Mouse (Mus musculus) lung, postnatal 36 days (tissue): ENCODE measurements around the gene Rapgef1.

Source experiments
- DNase-seq: peaks from one replicate; pipeline ENCODE4 v3.0.0; 2022; ENCODE audit warnings: mixed read lengths

Gene Rapgef1

DNA sequence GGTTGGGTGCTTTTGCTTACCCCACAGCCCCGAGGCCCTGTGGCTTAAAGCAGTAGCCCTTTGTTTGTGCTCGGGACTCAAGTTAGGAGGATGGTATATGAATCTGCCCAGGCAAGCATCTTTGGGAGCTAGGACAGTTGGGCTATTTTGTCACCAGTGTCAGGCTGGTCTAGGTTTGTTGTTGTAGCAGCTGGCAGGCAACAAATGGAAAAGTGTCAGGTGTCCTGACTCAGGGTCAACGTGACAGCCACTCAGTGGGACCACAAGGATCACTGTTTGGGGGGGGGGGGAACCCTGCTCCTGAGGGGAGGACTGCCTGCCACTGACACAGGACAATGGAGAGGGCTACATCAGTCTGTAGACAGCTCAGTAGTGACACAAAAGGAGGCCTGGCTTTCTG lies 91.5 kb downstream of the Rapgef1 start:
- DNase-seq: no peak

DNA sequence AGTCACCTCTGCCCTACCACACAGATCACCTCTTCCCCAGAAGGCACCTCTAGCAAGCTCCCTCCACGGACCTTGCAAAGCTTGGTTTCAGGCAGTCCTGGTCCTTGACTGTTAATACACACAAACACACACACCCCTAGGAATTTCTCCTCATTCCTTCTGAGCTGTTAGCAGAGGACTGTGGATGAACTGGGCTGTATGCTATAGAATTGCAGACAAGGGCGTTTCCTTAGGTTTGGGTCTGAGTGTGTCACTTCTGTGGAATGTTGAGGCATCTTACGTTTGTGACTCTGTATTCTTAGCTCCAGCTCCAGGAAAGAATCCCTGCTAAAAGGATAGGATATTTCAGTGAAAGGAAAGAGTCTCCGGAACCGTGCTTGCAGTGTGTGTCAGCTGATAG lies 92.4 kb downstream of the Rapgef1 start:
- no peak for DNase-seq

DNA sequence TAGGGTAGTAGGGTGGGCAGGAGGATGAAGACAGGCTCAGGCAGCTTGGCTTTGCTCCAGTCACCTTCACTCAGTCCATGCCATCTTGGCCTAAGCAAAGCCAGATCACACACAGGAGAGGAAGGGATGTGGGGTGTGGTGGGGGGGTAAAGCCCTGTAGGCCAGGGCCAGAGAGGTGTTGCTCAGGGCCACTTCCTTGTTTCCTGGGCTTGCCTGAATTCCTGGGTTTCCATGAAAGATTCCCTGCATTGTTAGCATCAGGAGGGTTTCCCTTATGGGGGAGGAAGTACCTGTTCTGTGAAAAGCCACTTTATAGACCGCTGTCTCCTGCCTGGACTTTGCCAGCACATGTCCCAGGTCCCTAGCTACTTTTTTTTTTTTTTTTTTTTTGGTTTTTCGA lies 94.0 kb downstream of the Rapgef1 start:
- DNase-seq: no peak

DNA sequence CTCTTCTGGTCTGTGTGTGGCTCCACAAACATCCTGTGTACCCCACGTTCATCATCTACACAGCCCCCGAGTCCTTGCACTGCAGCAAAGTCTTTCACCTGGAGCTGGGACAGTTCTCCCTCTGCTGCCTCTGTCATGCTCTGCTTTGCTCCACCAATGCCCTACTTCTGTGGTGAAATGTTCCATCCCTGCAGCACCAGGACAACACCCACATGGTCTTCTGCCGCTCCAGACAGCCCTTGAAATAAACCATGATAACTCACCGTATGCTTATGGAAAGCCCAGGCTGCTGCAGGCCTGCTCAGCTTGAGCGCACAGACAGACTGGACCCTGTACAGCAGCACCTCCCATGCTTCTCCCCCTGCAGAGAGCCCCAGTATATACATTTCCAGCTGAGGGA lies 94.6 kb downstream of the Rapgef1 start:
- DNase-seq: no peak

DNA sequence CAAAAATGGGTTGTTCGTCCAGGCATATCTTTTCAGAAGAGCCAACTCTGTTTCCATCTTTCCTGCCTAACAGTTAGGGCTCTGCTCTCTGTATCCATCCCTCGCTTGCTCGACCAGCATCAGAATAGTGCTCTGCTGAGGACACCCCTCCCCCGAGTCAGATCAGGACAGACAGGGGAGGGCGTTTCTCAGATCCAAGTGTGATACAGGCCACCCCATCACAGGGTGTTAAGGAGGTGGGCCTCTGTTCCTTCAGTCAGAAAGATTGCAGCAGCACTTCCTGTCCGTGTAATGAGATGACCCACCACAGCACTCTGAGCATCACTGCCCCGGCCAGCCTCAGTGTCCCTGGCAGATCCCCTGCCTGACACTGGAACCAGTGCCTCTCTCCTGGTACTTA lies 96.6 kb downstream of the Rapgef1 start:
- DNase-seq: no peak

DNA sequence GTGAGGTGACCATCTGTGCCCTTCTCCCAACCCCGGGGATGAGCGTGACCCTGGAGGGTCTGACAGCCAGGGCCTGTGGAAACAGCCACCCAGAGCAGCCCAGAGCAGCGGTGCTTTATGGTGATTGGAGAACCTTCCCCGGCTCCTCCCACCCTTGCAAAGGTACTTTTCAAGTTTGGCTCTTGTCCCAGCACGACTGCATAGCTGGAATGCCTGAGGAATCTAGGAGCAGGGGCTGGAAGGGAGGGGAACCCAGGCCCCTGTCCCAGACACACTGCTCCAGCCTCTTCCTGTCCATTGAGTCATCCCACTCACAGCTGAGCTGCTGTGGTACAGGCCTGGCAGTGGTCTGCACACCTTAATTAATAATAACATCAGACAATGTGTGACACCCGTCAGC lies 97.2 kb downstream of the Rapgef1 start:
- DNase-seq: peak; percentile 88

DNA sequence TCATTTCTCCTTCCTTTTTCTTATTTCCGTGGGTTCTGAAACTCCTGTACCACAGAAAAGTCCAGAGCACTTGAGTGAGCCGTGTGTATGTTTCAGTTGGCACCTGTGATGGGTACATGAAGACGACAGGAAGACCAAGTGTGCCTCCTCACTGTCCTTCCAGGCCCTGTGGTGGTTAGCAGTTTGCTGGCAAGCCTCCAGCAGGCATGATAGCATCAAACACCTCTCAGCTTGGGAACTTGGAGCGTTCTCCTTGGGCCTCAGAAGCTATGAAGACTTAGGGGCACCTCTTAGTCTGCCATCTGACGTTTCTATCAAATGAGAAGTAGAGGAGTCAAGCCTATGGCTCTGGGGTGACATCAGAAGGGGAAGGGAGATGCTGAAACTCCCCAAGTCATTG lies 99.1 kb downstream of the Rapgef1 start:
- no peak for DNase-seq

DNA sequence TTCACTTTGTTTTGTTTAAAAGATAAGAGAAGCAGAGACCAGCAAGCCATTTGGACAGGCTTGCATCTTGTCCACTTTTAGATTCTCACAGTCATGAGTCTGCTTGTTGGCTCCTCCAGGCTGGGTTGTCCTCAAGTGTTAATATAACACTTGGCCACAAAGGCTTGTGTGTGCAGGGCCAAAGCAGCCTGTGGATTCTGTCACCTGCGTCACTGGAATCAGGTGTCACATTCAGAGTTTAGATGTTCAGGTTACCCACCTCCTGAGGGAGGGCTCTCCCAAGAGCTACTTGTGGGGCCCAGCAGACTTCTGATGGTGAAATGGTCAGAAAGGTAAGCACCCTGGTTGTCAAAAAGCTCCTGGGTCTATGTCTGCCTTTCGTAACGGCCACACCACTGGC lies 103.6 kb downstream of the Rapgef1 start:
- peak; percentile 30 for DNase-seq

DNA sequence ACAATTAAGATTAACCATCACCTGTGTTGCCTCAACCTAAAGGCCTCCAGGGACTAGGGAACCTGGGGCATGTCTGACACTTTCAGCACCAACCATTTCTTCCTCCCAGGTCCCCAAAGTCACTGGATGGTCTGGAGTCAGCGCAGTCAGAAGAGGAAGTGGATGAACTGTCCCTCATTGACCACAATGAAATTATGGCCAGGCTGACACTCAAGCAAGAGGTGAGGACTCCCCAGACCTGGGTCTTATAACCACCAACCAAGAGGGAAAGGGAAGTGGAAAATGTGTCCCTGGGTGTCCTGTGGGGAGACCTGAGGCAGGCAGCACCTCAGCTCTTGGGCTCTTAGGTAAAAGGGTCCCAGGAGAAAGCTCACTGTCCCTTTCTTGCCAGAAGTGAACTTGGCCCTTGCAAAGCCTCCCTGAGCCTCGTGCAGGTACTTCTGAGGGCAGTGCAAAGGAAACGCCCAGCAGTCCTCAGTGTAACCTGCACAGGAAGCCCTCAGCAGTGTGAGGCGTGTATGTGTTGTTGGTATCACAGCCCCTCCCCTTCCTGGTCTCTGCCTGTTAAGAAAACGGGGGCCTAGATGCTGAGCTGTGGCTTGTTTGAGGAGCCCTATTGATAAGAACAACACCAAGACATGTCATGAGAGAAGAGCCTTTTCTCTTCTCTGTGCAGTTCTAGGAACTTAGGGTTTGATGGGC lies 105.3 kb downstream of the Rapgef1 start:
- peak; percentile 18 for DNase-seq

DNA sequence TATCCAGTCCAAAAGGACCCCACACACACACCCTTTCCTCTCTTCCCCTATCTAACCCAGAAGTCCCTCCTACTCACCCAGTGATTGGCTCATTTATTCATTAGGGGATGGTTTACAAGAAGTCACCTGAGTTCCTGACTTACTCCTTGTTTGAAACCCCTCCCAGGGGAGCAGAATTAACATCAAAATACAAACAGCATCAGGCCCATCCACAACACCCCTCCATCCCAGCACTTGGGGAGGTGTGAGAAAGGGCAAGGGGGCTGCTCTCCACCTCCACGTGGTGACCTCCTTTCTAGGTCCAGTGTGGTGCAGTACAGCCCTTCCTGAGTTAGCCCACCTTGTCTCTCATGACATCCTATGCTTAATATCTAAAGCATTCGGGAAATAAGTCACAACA lies 110.0 kb downstream of the Rapgef1 start:
- DNase-seq: no peak

DNA sequence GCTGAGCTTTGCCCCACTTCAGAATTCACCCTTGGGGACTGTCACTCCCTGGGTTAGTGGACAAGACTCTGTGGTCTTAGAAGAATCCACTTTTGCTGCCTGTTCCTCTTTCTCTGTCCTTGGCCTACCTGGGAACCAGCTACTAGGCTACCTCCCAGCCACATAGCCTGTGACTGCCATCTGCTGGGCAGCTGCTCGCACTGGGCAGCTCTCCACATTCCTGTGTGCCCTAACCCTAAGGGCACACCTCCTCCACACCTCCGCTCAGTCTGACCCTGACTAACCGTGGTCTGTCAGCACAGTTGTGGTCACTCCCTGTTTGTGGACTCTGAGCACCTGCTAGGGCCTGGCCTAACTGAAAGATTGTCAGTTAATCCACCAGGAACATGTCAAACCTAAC lies 112.0 kb downstream of the Rapgef1 start:
- peak; percentile 74 for DNase-seq

DNA sequence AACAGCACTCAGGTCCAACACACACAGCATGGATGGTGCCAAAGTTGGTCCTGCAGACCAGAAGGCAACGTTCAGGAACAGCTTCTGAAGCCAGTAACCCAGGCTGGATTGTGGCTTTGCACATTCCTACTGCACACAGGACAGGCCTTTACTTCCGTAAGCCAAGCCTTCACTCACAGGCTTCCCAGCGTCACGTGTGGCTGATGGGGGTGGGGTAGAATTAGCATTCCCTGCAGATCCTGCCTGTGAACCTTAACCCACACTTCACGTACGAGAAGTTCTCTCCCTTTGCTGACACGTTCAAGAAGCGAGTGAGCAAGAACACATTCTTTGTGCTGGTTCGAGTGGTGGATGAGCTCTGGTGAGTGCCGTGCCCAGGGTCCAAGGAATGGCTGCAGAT lies 113.0 kb downstream of the Rapgef1 start:
- DNase-seq: no peak

DNA sequence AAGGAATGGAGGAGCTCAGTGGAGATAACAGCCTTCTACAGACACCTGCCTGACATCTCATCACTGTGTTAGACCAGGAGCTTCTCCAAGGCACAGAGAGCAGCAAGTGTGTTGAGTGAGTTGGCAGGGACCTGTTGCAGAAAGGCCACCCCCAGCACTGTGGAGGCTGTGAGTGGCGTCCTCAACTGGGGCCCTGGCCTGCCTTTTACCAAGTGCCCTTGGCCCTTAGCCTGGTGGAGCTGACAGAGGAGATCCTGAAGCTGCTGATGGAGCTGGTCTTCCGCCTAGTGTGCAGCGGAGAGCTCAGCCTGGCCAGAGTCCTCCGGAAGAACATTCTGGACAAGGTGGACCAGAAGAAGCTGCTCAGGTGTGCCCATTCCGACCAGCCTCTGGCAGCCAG lies 113.8 kb downstream of the Rapgef1 start:
- DNase-seq: no peak

DNA sequence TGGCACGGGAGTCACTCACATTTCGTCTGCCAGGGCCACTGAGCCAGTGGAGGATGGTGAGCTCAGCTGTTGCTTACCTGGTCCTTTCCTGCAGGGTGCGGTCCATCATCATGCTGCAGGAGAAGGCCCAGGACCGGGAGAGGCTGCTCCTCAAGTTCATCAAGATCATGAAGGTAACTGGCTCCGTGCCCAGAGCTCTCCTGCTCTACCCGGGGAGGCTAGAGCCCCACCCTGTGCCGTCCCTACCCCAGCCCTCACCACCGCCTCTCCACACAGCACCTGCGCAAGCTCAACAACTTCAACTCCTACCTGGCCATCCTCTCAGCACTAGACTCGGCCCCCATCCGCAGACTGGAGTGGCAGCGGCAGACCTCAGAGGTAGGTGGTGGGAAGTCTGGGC lies 116.2 kb downstream of the Rapgef1 start:
- peak; percentile 52 for DNase-seq

DNA sequence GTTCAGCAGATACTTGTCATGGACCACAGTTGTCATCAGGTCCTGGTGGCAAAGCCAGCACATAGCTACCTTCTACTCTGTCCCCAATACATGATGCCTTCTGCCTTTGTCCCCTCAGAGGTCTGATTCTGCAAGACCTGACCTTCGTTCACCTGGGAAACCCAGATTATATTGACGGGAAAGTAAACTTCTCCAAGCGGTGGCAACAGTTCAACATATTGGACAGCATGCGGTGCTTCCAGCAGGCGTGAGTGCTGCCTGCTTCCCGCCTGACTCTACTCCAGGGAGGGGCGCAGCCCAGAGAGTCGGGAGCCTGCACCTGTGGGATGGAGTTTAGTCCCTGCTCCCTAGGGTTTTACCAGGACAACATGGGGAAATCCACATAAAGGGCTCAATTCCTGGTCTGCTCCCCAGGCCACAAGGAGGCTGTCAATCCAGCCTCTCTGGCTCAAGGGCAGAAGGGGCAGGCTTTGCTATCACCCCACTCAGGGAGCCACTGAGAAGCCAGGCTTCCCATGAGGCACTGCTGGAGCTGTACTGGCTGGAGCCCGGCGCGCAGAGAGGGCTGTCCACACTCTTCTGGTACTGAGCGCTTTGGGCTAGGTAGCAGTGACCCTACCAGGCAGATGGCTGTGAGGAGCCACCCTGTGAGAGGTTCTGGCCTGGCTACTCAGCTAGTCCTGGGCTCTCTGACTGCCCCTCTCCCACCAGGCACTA lies 117.8 kb downstream of the Rapgef1 start:
- no peak for DNase-seq

DNA sequence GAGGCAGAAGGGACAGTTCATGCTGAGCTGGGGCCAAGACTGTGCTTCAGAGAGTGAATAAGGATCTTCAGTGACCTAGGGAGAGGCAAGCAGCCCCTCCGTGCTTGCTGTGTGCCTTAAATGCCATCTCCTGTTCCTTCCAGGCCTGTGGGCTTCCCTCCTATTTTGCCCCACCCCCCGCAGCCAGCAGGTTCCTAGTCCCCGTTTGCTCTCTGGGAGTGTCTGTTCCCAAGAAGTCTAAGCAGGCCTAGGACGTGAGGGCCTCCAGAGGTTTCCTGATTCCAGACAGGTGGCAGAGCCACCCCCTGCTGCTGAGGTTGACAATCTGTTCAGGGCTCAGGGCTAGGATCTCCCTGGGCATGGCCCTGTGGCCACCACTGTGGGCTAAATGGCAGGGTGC lies 119.3 kb downstream of the Rapgef1 start:
- DNase-seq: no peak

DNA sequence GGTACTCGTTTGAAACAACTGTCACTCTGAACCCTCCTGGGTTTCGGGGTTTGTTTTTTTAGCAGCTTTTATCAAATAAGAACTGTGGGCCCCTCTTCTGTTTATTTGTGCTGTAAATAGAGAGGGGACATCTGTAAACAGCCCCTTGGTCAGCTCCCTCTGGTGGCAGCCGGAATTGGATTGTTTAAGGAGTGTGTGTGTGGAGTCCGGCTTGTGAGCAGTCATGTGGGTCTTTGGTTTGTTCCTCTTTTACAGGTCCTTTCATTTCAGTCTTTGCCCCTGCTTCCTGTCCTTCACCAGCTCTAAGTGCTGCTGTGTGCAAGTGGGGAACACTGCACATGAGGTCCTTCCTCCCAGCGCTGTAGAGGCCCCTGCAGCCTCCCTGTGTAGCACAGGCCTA lies 119.8 kb downstream of the Rapgef1 start:
- peak; percentile 48 for DNase-seq

DNA sequence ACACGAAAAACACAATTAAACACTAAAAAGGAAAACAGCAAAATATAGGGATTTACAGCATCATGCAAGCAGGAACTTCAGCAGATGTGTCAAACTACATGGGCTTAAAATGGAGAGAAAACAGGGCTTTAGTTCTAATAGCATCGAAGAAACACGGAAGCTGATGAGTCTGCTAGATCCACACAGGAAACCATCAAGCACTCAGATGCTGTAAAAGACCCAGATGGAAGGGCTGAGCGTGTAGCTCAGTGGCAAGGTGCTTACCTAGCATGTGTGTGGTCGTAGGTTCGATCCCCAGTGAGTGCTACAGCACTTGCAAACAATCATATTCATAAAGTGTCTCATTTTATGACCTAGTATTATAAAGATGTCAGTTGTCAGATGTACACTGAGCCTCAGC lies 121.7 kb downstream of the Rapgef1 start:
- DNase-seq: no peak

DNA sequence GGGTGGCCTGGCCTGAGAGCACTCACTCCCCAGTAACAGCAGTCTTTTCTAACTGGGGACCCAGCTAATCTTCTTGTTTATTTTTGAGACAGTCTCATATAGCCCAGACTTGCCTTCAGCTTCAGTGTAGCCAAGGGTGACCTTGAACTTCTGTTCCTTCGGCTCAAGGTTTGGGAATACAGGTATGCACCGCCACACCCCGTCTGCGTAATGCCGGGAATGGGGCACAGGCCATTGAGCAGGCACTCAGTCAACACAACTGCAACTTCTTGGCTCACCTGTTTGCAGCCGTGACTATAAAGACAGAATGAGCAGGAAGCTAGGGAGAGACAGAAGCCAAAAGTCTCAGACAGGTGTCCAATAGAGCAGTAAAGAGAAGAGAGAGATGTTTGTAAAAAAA lies 124.7 kb downstream of the Rapgef1 start:
- no peak for DNase-seq

DNA sequence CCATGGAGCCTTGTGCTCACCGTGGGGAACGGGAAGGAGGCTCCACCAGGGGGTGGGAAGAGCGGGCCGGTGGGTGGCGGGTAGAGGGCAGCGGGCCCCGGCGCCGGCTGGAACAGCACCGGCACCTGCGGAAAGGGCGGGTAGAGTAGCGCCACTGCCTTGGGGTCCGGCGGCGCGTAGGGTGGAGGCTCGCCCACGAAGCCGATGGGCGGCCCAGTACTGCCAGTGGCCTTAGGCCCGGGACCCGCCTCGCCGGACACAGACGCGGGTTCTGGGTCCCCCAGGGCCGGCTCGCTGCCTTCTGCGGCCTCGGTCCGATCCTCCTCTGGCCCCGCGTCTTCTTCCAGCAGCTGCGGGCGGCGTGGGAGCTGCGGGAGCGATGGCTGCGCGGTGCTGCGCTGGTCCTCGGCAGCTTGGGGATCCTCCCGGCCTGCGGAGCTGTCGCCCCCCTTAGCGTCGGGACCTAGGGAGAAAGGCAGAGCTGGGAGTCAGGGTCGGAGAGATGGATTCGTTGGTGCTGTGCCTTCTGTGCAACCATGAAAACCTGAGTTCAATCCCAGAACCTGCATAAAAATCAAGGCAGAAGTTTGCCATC lies 127.8 kb downstream of the Rapgef1 start:
- DNase-seq: no peak

DNA sequence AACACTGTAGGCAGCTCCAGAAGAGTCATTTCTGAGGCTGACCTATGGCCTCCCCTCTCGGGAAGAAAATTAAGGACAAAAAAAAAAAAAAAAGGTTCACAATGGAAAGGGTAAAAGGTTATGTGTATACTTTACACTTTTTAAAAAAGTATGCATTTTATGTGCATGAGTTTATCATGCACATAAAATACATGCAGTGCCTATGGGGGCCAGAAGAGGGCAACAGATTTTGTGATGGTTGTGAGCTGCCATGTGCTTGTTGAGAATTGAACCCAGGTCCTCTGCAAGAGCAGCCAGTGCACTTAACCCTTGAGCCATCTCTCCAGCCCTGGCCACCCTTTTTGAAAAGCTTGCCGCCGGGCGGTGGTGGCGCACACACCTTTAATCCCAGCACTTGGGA lies 128.3 kb downstream of the Rapgef1 start:
- DNase-seq: peak; percentile 45

DNA sequence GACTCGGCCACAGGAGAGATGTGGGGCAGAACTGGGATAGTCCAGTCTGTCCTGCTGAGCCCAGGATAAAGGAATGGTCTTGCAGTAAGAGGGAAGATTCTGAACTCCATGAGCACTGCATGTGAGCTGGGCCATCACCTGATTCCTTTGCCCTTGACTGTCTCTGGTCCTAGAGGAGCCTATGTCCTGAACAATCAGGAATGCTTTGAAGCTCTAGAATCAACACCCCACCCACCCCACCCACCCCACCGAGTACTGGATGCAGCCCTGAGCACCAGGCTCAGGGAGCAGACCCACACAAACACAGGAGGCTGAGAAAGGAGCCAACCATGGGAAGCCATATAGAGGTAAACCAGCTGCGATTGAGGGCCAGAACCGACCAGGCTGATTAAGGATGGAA lies 129.0 kb downstream of the Rapgef1 start:
- no peak for DNase-seq

DNA sequence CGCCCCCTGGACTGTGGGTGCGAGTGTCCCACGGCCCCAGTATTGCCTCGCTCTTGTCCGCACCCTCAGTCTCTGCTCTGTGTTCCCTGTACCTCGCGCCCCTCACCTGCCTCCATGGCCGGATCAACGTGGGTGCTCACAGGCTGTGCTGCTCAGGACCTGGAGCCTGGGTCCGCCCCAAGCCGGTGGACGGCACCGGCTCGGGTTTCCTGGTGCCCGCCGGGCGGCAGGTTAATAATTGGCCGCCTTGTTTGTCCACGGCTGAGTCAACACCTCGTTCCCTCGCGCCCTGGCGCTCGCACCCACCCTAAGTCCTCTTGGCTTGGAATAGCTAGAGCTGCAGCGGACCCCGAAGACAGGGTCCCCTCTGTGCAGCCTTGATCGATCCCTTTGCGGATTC lies 132.0 kb downstream of the Rapgef1 start, which contains the start of gene Gm13420:
Gm13420 (minus strand) TSS at position 189 of the 400 bp plus-strand sequence.
- DNase-seq: peak; percentile 42

DNA sequence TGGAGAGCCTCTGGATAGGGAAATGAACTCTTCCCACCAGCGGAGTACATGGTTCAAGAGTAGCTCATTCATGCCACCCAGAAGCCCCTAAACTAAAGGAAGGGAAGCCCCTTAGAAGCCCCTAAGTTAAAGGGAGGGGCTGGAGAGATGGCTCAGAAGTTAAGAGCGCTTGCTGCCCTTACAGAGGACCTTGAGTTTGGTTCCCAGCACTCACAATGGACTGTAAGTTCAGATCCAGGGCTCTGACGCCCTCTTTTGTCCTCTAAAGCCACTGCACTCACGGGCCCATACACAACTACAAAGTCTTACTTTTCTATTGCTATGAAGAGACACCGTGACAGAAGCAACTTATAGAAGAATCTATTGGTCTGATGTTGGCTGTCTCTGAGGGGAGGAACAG lies 132.9 kb downstream of the Rapgef1 start:
- DNase-seq: no peak
